Mouse (Mus musculus): Measurements from ENCODE around the gene Cabp1.

Gene Cabp1

DNA sequence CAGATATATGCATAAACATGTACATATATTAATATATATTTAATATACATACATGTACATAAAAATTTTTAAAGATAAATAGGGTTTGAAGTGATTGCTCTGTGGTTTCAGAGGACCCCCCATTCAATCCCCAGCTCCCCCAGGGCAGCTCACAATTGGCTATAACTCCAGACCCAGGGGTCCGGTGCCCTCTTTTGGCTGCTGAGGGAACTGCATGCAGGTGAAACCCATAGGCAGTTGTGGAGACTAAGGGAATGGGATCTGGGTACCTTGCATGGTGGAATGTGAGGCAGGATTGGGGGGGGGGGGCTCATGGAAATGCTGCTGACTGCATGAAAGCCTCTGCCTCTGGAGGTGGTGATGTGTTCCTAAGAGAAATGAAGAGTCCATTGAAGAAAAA lies 16.2 kb upstream of the Cabp1 start:
- DNase-seq (ENCODE audit: low read depth, low spot score), result no peak

DNA sequence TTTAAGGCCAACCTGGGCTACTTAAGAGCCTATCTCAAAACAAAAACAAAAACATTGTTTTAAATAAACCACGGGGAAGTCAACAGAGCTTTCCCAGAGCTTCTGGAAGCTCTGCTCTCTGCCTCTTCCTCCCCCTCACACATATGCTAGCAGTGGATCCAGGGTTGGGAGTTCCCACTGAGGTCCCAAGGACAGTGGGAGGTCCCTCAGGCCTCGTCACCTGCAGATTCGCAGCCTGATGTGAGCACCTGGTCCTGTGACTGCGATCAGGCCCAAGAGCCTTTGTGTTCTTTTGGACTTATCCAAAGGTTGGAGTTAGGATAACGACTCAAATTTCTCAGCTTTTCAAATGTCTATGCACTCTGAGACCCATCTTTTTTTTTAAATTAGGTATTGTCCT lies 14.4 kb upstream of the Cabp1 start:
- no peak for DNase-seq (ENCODE audit: low read depth, low spot score)

DNA sequence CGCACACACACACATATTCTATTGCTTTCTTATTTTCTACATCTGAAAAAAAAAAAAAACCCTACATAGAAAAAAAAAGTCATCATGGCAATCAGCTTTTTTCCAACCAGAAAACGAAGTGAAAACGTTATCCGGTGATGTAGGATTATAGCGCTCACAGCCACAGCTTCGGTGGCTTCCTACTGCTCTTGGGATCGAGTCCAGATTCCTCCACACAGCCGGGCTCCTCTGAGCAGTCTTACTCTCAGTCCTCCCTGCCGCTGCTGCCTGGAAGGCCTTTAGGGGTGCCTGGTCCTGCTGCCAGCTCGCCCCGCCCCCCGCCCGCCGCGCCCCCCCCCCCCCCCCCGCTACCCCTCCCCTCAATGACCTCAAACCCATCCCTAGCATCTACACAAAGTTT lies 13.7 kb upstream of the Cabp1 start:
- peak; percentile 87 for DNase-seq (ENCODE audit: low read depth, low spot score)

DNA sequence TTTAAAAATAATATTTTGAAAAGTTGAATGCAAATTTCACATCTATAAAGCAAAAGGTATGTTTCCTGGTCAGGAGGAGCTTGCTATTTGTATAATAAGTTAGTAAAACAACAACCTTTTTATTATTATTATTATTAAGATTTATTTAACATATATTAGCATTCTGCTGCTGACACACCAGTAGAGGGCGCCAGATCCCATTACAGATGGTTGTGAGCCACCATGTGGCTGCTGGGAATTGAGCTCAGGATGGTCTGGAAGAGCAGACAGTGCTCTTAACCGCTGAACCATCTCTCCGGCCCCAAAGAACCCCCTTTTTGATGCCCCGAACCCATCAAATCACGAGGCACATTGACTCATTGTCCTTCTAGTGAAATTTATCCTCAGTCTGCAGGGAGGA lies 13.1 kb upstream of the Cabp1 start:
- no peak for DNase-seq (ENCODE audit: low read depth, low spot score)

DNA sequence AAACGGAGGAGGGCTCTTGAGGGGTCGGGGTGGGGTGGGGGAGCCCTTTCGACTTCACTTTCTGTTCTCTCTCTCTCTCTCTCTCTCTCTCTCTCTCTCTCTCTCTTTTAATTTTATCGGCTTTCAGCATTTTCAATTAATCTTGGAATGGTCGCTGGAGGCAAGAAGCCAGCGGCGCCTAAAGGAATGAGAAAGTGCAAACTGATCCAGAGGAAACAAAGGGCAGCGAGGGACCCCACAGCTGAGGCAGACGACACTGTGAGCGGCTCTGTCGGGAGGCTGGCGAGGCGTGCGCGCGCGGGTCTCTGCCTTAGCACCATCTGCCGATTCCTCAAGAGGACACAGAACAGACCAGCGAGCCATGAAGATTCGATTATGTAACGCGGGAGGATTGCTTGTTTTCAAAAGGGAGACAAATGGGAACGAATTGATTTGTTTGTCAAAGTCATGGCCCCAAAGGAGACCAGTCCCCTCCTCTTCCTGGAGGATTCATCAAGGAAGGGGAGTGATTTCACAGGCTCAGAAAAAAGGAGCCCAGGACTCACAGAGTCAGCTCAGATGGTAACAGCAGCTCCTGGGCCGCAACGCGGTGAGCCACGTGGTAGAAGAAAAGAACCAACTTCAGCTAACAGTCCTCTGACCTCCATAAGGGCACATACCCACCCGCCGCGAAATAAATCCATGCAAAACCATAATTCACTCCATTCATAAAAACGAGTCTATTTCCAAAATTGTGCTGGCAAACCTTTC lies 10.6 kb upstream of the Cabp1 start:
- peak; percentile 93 for DNase-seq (ENCODE audit: low read depth, low spot score)

DNA sequence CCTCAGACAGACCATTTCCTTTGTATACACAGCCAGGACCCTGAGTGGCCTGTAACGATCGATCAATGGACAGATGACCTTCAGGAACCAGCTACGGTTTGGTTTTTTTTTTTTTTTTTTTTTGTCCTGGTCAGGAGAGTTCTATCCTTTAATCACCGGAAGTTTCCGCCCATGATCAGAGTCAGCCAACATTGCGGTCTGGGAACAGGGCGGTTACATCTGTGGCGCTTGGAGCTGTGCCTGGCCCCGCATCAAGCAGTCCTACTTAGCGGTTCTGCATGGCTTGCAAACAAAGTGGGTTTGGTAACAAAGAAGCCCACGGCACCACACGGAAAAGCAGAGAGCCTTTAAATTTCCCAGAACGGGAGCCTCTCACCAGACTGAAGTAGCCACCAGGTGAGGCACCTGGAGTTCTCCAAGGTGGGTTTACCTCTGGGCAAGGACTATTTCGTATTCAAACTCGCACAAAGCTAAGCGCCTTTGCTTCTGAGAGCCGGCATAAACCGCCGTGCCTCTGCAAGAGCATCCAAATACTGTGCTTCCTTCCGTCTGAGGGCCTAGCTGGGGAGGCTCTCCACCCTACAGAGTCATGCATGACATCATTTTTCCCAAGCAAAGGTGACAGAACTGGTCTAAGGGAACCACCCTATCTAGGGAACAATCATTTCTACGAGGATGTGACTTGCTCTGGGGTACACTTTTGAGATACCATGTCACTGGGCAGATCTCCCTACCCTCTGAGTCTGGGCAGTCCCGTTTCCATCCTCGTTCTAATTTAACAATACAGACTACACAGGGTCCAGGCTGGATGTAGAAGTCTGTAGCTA lies 9.8 kb upstream of the Cabp1 start:
- peak; percentile 85 for DNase-seq (ENCODE audit: low read depth, low spot score)

DNA sequence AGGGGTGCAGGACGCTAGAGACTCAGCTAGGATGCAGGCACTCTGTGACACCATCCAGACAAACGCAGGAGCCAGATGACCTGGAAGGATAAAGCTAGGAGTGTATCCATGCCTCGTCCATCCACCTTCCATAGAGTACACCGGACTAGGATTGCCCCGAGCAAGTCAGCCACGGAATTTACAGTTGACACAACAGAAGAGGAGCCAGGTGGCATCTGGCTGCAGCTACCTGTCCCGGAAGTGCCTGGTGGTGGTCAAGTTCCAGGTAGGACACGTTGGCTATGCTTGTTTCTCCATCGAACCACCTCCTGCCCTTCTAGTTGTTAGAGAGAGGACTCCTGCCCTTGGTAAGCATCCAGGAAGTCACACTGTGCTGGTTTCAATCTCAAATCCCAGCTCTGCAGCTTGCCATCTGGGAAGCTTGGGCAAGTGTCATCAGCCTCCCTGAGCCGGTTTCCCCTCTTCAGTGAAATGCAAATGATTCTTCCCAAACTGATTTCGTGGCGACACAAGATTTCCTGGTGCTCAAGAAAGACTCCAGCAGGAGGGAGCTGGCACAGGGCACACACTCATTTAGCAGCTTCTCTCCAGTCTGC lies 543 bp upstream of the Cabp1 start:
- peak; percentile 83 for DNase-seq (ENCODE audit: low read depth, low spot score)

DNA sequence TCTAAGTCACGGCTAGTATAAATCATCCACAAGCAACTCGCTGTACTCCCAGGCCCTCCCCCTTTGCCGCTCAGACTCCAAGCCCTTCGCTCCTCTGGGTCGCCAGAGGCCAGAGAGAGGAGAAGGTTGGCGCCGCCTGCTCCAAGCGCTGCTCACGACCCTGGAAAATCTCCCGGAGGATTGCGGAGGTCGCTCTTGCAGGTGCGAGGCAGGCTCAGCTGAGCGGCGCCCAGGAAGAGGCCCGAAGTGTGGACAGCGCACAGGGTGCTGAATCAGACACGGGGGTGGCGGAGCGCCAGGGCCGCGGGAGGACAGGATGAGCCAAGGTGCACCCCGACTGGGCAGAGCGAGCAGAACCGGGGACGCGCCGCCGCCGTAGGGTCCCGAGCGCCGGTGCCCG lies 955 bp downstream of the Cabp1 start:
- peak; percentile 77 for DNase-seq (ENCODE audit: low read depth, low spot score)

DNA sequence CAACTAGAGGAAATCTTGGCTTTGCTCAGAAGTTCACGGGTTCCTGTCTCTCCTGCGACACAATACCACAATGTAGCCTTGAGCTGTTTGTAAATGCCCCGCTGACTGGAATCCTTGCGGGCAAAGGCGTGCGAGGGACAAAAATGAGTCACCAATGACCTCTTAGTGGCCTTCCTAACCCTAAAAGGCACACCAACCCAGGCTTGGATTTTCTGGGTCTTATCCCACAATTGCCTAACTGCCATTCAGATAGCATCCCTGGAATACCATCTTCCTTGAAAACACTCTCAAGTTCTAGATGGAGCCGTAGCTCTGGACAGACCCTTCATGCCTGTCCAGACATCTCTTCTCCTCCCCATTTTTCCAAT lies 1.4 kb downstream of the Cabp1 start:
- DNase-seq (ENCODE audit: low read depth, low spot score), result no peak

DNA sequence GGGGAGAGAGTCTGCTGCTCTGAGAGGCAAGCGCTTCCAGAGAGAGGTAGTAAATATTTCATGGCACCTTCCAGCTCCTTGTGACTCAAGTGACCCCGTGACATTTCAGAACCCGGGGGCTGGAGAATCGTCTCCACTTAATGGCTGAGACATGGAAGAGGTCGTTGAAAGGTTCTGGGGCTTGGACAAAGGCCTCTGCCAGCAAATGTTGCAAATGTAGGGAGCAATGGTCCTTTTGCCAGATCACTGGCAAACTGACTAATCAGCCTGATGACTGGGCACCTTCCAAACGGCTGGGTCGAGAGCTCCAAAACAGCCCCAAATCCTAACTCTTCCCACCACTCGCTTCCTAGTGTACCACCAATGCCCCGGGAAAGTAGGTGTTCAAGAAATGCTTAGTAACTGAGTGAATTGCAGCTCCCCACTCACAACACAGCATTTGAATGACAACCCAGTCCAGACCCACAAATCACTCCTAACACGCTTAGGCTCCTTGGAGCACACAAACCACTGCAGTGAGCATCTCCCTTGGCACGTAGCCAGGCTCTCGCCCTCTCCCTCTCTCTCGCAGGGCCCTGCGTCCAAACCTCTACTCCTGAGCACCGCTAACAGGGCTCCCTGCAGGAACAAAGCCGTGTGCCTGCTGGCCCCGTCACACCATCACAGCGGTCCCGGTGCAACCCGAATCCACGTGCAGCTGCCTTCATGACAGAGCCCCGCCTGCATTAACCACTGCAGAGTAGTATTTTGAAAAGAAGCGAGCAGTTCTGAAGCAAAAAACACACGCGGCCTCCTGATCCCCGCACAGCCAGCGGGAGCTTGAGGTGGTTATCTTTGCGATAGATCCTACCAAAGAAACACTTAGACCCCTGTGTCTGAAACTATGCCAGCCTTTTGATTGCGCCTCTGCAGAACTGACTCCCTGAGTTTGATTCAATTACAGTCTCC lies 2.0 kb downstream of the Cabp1 start:
- DNase-seq (ENCODE audit: low read depth, low spot score), result peak; percentile 74

DNA sequence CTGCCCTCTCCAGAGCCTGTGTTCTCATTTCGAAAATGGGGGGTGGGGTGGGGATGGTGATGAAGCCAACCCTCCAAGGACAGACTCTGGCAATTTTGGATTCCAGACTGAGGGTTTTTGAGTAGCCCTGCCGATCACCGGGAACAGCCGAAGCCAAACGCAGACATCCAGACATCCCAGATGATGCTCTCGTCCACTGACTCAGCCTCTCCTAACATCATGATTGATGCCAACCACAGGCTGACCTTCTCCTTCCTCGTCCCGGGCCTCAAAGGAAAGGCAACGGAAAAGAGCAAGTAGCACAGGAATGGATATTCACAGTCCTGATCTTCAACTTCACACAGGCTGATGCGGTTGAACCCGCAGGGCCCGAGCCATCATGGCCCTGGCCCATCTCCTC lies 4.1 kb downstream of the Cabp1 start:
- no peak for DNase-seq (ENCODE audit: low read depth, low spot score)

DNA sequence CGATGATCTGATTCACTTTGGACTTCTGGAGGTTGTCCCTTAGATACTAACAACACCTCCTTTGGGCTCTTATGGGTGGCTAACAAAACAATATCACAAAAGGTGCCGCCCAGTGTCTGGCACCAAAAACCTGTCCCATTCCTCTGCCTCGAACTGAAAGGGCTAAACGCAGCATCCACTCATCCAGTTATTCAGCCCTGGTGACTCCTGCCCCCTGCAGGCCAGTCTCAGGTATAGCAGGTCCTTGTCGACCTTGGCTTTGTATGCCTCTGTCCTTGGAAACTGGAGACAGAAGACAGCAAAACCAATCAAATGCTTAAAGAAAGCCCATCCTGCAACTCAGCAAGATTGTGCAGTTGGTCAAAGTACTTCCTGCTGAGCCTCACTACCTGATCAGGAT lies 5.4 kb downstream of the Cabp1 start:
- DNase-seq (ENCODE audit: low read depth, low spot score), result peak; percentile 77

DNA sequence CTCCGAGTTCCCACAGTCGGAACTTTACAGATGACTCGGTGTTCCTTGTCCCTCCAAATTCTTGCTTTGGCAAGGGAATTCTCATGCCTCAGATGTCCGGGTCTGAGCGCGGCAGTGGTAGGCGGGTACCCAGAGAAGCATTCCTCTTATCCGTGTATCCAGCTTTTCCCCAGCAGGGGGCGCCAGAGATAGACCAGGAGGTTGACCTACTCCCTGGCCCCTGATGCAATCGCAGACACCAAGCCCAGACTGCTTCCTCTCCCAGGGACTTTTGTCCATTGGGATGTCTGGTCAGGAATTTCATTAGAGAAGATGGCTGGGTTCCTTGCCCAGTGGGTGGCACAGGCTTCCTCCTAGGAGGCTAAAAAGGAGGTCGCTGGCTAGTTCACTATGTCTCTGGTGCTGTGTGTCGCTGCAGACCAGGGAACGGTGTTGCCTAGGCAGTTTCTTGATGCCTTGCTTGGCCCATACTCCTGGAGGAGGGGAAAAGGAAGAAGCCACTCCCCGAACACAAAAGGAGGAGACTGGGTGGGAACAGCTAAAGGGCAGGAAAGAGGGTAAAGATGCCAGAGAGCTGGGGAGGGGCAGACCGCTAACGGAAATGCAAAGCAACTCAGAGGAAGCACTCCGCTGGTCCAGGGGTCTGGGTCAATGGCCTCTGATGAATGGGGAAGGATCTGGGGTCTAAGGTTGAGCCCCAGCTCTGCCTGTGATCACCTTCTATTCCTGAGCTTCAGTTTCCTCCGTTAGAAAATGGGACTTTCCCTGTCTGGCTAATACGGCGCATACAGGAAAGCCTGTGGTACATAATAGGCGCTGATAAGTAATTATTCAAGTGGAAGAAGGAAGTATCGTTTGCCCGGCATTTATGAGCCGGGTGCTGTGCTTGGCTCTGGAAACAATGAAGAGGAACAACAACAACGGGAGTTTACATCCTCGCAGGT lies 6.7 kb downstream of the Cabp1 start:
- DNase-seq (ENCODE audit: low read depth, low spot score), result peak; percentile 96

DNA sequence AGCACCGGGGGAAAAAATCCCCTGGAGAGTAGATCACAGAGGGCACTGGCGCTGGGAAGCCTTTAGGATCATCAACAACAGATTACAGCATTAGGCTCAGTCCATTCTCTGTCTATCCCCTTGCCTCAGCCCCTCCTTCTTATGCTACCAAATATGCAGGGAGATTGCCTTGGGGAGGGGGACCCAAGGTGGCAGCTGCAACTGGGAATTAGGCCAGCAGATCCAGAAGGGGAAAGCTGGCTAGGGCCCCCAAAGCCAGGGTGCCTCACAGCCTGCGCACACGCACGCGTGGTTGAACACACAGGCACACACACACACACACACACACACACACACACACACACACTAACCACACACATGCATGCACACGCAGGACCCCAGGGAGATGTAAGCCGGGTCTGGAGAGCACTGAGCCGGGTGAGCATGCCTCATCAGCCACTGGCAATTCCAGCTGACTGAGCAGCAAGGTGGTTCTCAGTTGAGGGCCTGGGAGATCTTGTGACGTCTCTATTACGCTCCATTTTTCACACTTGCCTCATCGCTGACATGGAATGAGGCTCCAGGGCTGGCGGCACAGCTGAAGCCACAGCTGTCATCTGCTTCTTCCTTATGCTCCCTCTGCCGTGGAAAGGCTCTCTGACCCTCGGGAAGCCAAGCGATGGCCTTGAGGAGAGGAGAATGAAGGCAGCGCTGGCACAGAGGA lies 7.7 kb downstream of the Cabp1 start:
- DNase-seq (ENCODE audit: low read depth, low spot score), result peak; percentile 80

DNA sequence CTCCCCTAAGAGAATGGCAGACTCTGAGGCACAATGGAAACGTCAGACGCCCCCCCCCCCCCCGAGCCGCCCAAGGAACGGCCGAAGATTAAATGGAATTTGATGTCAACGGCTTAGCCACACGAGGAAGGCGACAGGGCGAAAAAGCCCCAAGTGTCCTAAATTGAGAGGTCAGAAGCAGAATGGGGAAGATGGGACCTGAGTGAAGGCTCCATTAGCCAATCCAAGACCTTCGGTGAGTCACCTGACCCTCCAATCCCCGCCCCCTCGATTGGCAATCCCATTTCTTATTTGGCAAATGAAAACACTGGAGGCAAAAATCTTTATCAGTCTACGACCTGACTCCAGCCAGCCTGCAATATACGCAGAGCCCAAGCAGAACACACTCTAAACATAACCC lies 9.5 kb downstream of the Cabp1 start:
- DNase-seq (ENCODE audit: low read depth, low spot score), result peak; percentile 85

DNA sequence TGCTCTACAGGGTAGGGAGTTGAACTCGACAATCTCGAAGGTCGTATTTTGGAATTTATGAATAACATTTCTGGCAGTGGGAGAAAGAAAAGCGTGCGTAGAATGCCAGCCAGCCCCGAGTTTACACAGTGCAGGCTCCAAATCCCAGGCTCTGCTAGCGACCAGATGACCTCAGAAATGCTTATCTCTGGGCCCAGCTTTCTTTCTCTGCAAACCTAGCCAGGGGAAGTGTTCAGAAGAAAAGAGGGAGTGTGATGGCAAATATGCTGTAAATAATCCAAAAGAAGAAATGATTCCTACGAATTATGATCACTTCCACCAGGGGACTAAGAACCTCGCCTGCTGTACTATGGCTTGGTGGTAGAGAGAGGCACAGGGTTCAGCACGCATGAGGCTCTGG lies 10.7 kb downstream of the Cabp1 start:
- no peak for DNase-seq (ENCODE audit: low read depth, low spot score)

DNA sequence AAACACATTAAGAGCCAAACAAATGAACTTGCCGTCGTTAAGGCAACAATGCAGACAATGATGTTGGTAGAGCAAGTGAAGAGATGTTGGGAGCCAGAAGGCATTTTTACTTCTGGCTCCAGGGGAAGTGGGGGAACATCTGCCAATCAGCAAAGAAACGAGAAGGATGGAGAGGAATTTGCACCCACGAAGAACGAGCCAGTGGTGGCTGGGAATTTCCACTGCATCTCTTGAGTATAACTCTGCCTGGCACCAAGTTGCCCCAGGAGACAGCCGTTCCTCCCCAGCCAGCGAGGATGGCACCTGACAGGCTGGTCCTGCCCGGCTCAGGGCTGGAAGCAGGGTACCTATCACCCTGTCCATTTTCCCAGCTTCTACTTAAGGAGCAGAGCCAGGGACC lies 11.3 kb downstream of the Cabp1 start:
- peak; percentile 80 for DNase-seq (ENCODE audit: low read depth, low spot score)

DNA sequence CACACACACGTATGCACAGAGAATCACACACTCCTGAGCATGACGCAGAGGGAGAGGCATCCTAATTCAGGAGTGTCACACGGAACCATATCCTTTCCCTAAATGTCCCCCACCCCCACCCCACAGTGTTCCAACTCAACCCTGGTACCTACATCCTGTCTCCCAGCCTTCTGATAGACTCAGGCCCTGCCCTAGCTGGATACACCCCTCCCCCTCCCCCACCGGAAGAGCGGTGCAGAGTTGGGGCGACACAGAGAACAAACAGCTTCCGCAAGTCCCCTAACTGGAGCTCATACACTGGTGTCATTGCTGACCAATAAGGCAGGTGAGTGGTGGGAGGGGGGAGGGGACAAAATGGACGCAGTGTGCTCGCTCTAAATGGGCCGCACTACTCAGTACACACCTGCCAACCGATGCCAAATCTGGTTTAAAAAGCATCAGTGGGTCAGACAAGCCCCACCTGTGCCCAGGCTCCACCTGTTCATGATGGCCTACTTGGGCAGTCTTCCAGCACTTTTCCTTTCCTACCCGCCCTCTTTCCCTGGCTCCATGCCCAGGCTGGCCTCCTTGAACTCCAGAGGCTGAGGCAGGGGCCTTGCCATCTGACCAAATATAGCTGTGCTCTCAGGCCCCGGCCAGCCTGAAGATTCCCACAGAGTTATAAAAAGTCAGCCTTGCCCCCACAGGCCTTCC lies 12.8 kb downstream of the Cabp1 start:
- DNase-seq (ENCODE audit: low read depth, low spot score), result peak; percentile 88

DNA sequence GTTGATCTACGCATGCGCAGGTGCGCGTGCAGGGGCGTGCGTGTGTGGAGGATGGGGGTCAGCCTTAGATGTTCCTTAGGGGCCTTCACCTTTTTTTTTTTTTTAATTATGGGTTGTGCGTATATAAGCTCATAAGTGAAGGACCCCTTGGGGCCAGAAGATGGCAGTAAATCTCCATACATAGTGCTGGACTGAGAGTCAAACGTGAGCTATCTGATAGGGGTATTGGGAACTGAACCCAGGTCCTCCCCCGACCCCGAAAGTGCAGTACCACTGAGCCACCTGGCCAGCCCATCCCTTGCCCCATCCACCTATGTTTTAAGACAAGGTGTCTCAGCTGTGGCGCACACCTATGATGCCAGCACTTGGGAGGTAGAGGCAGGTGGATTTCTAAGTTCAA lies 14.6 kb downstream of the Cabp1 start:
- DNase-seq (ENCODE audit: low read depth, low spot score), result no peak

All from brain, adult 2 months (tissue).